8 mouse cellular contexts compared by ENCODE assay signal in genomic region chr8:125054436-125054810, GRCm38 (mm10). TPM values are rescaled to one million over a fixed set of nuclear protein-coding genes. Genes with fewer than 3 reads are reported as not detected.
DNase-seq lines count a peak whose midpoint lies in the region; ATAC-seq and TF ChIP-seq lines count a peak whose summit lies in the region.

No protein-coding gene starts in this region.

- peak; percentile 18; the same call in 1 of the 2 replicates for TF ChIP-seq CTCF in layer of hippocampus, adult 2 months (conservative IDR thresholded peaks at IDR 0.05)

- no peak for ATAC-seq in hindbrain, embryonic 12.5 days (ENCODE audit: low FRiP score)

- H3K9ac ChIP-seq in hindbrain, embryonic 12.5 days: peak overlapping the region; percentile 48

- H3K27ac ChIP-seq in layer of hippocampus, adult 2 months: peak overlapping the region; percentile 95
- H3K27ac ChIP-seq in hindbrain, embryonic 12.5 days: peak overlapping the region; percentile 36; the same call in 1 of the 2 replicates

- H3K9me3 ChIP-seq in hindbrain, embryonic 12.5 days (replicated peaks): no peaks in the 10 kb centered on the region; the same call in 1 of the 2 replicates
- peaks cover 10% of the 10 kb centered on the region for H3K9me3 ChIP-seq in megakaryocyte, embryonic 14.5 days

- peak overlapping the region; percentile 87 for H3K4me3 ChIP-seq in layer of hippocampus, adult 2 months
- peak overlapping the region; percentile 47 for H3K4me3 ChIP-seq in hindbrain, embryonic 12.5 days
- H3K4me3 ChIP-seq in megakaryocyte, embryonic 14.5 days (replicated peaks): peak overlapping the region; percentile 91

- peak; percentile 48 for DNase-seq in layer of hippocampus, adult 2 months (ENCODE audit: low spot score in 2 of 2)
- no peak for DNase-seq in layer of hippocampus, adult 9-10 months (ENCODE audit: low spot score)
- DNase-seq in adrenal gland, postnatal 36 days: peak; percentile 74
- peak; percentile 31 to 33 for DNase-seq in frontal cortex, postnatal 14 days (ENCODE audit: low spot score in 2 of 2)
- DNase-seq in left cerebral cortex, postnatal 14 days (ENCODE audit: low spot score in 2 of 2): peak; percentile 30 to 46
- peak; percentile 20 to 70 for DNase-seq in spleen, postnatal 4 days (ENCODE audit: low spot score in 2 of 2)

- H3K4me1 ChIP-seq in hindbrain, embryonic 12.5 days: peaks cover 9% of the 10 kb centered on the region; the same call in 1 of the 2 replicates
- peaks cover 22% of the 10 kb centered on the region for H3K4me1 ChIP-seq in megakaryocyte, embryonic 14.5 days

- 1% methylated on average over 38 of the region's 38 CpGs for WGBS in hindbrain, embryonic 12.5 days

- H3K4me2 ChIP-seq in hindbrain, embryonic 12.5 days (replicated peaks): peak overlapping the region; percentile 76

- H3K36me3 ChIP-seq in hindbrain, embryonic 12.5 days: no peaks in the 10 kb centered on the region
- no peaks in the 10 kb centered on the region for H3K36me3 ChIP-seq in megakaryocyte, embryonic 14.5 days (replicated peaks; ENCODE audit: low read length)

- H3K27me3 ChIP-seq in hindbrain, embryonic 12.5 days: peaks cover 40% of the 10 kb centered on the region
- H3K27me3 ChIP-seq in megakaryocyte, embryonic 14.5 days (replicated peaks): peaks cover 68% of the 10 kb centered on the region

- intact Hi-C loops in left cerebral cortex, postnatal 14 days (cut with DNase I): no loop called here

RNA-seq across cellular contexts. Expression of gene Disc1, which starts 0.4 kb away (rescaled TPM):
- total RNA-seq in layer of hippocampus, adult 2 months (2021): 1 to 10 TPM; 5.6 to 6.1 TPM
- total RNA-seq in adrenal gland, postnatal 36 days (2021): 1 to 10 TPM; 1.2 to 1.8 TPM
- polyA plus RNA-seq in hindbrain, embryonic 12.5 days (2016; fragmentation: Nextera tagmentation; extraction: Ambion mirVana): 2.7 and 2.8 TPM in 2 replicates
- 1 to 10 TPM; 1.9 to 4.0 TPM for total RNA-seq in left cerebral cortex, postnatal 14 days (2021)
- polyA plus RNA-seq in megakaryocyte, embryonic 14.5 days (2012; ENCODE audit: insufficient read depth, low replicate concordance): 0.19 TPM in 1 of 2 replicates, not detected in the other

RNA-seq across cellular contexts. Expression of gene Tsnax, which starts 41.6 kb away (rescaled TPM):
- total RNA-seq in layer of hippocampus, adult 2 months (2021): 100 to 1,000 TPM; 150 to 154 TPM
- 10 to 100 TPM; 80.0 to 90.7 TPM for total RNA-seq in adrenal gland, postnatal 36 days (2021)
- polyA plus RNA-seq in hindbrain, embryonic 12.5 days (2016; fragmentation: Nextera tagmentation; extraction: Ambion mirVana): 141 and 145 TPM in 2 replicates
- 100 to 1,000 TPM; 102 to 108 TPM for total RNA-seq in left cerebral cortex, postnatal 14 days (2021)
- polyA plus RNA-seq in megakaryocyte, embryonic 14.5 days (2012; ENCODE audit: insufficient read depth, low replicate concordance): 6.0 and 15.0 TPM in 2 replicates
